Mouse (Mus musculus) mesoderm, embryonic 11.5 days (tissue): ENCODE measurements around the gene Smg1.
A peak's percentile ranks its signal among the peaks of the same experiment; 100 is the strongest.
"Not testable (repeated sequence)": the region's sequence is repeated elsewhere in the genome, so short reads cannot be mapped to it uniquely, and the experiment has no call there.

ENCODE experiments used
- DNase-seq: peaks from one replicate; pipeline ENCODE4 v3.0.0-alpha.2; 2012; ENCODE audit warnings: low read depth, low spot score

The Smg1 gene

GRCm38 (mm10) chr7:118249563-118249962 lies 6.1 kb upstream of the Smg1 start:
- DNase-seq: no peak

- DNase-seq: no peak
Measured at GRCm38 (mm10) chr7:118248069-118248468, 4.6 kb upstream of the Smg1 start.

- no peak for DNase-seq
Measured at GRCm38 (mm10) chr7:118245260-118245659, 1.8 kb upstream of the Smg1 start.

- DNase-seq: peak; percentile 55
Measured at GRCm38 (mm10) chr7:118242911-118243412, 508 bp downstream of the Smg1 start.

DNA sequence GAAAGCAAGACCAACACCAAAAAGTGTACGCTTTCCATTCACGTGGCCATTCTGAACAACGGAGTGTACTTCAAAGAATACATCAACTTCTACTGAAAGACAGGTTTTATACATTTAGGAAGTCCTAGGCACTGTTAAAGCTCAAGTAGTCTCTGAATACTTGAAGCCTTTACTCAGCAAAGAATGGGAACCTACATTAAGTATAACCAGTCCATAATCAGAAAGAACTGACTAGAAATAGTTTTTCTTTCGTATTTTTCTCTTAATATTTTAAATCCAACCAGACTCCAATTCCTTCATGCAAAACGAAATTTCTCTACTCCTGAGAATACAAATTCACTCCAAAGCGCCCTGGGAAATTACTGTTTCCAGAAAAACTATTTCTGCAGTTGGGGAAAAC lies 1.2 kb downstream of the Smg1 start:
- no peak for DNase-seq

DNA sequence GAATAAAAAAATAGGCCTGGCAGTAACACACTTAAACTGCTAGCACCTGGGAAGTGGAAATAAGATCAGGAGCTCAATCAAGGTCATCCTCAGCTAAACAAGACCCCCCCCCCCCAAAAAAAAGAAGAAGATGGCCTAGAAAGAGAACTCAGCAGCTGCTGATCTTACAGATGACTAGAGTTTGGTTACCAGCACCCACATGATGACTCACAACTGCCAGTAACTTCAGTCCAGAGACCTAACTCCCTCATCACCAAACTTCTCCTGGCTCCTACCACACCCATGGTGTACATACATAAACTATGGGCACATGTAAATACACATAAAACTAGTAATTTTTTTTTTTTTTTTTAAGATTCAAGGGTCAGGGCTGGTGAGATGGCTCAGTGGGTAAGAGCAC lies 3.1 kb downstream of the Smg1 start:
- DNase-seq: no peak

GRCm38 (mm10) chr7:118239996-118240395 lies 3.5 kb downstream of the Smg1 start:
- no peak for DNase-seq

DNA sequence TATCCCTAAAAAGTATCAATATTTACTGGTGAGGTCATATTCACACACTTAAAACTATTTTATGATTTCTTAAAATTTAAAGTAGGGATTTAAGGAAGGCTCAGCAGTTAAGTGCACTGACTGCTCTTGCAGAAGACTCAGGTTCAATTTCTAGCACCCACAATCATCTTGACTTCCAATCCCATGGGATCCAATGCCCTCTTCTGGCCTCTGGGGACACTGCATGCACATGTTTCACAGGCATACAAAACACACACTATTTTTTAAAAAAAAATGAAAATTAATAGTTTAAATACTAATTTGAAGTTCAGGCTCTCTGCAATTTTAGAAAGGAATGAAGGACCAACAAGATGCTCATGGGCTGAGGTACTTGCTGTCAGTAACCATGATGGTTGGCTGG lies 6.5 kb downstream of the Smg1 start:
- DNase-seq: no peak

GRCm38 (mm10) chr7:118234236-118234635 lies 9.2 kb downstream of the Smg1 start:
- no peak for DNase-seq

- no peak for DNase-seq
Measured at GRCm38 (mm10) chr7:118232613-118233012, 10.9 kb downstream of the Smg1 start.

DNA sequence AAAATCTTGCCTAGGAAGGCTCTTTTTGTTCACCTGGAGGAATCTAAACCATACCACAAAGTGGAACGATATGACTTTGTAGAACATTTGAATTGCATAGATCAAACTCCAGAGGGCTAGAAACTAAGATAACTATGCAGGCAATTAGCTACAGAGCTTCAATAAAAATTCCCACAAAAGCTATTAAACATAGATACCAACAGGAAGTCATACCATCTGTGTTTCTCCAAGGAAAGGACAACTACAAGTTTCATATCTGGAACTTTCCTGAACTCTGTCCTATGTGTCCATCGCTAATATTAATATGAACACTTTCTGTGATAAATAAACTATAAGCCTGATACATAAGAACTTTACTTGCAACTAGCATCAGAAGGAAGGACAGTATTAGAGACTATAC lies 23.7 kb downstream of the Smg1 start:
- DNase-seq: no peak

DNA sequence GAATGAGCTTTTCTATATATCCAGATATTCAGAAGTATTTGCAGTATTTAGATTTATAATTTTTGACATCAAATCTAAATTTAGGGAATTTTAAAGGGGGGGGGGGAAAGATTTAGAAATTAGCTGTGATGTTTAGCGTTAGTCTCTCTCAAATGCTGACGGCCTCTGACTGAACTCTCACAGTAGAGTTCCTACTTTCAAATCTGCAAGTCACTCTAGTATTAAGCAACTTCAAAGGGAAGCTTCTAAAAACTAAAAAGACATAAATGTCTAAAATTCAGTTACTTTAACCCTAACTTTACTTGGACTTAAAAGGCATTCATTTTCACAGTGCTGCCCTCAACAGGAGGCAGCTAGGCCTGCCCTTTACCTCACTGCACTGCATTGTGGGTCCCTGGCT lies 37.1 kb downstream of the Smg1 start:
- DNase-seq: no peak

DNA sequence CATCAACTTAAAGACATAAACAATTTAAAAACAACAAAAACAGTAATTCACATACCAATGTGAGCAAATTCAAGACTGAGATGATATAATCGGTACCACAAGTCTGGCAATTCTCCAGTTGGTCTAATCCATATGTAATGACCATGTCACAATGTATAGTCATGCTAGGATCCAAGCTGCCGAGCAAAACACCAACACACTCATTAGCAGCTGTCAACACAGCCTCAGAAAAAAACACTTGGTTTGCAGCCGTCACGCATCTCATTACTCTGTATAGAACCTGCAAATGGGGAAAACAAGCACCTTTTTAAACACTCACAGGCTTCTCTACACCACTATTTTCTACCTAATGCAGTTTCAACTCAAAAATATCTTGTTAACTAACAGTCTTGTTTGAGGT lies 47.7 kb downstream of the Smg1 start:
- DNase-seq: no peak

DNA sequence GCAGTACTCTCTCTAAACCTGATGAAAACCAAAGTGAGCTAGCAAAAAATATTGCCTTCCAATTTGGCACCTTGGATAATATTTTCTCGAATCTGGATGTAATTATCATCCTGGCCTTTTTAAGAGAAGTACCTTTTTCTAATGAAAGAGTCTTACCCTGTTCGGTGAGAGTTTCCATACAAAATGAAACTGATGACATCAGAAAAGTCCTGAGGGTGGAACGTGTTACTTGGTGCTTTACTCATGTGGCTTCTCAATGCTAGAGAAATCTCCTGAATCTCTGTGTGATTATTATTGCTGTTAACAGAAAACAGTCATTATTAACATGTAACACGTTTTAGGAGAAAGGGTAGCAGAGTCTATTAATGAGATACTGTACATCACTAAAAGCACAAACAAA lies 57.6 kb downstream of the Smg1 start:
- no peak for DNase-seq

DNA sequence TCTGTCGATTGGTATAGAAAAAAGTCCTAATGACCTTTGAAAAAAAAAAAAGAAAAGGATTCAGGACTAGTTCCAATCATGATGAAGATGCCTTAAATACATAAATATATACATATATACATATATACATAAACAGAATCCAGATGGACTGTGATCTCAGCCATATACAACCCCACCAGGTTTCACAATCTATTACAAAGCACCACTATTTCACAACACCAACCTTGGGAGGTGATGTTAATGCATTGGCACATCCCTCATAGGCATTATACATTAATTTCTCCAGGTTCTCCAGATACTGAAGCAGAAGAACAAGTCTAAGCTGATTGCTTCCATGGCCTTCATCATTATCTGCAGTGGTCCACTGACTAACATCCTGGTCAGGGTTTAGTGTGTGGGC lies 58.9 kb downstream of the Smg1 start:
- no peak for DNase-seq

GRCm38 (mm10) chr7:118181123-118181522 lies 62.3 kb downstream of the Smg1 start:
- no peak for DNase-seq

- no peak for DNase-seq
Measured at GRCm38 (mm10) chr7:118179782-118180181, 63.7 kb downstream of the Smg1 start.

GRCm38 (mm10) chr7:118175821-118176355 lies 67.6 kb downstream of the Smg1 start:
- DNase-seq: no peak

GRCm38 (mm10) chr7:118170125-118170524 lies 73.3 kb downstream of the Smg1 start:
- not testable (repeated sequence) for DNase-seq

- no peak for DNase-seq
Measured at GRCm38 (mm10) chr7:118163006-118163405, 80.5 kb downstream of the Smg1 start.

GRCm38 (mm10) chr7:118160121-118160520 lies 83.3 kb downstream of the Smg1 start:
- DNase-seq: no peak

DNA sequence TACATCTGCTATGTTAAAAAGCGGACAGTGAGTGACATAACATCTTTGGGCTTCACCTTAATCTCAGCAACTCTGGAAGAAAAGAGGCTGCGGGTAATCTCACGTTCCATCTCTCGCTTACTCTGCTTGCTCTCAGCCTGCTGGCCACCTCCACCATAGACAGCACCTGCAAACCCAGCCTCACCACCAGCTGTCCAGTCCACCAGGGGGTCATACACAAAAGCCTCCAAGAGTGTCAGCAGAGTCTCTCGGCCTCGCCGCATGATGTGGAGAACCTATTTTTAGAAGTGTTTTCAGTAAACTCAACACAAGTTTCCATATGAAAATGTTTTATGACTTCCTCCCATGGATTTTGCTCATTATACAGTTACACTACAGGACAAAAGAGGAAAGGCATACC lies 87.0 kb downstream of the Smg1 start:
- DNase-seq: no peak

DNA sequence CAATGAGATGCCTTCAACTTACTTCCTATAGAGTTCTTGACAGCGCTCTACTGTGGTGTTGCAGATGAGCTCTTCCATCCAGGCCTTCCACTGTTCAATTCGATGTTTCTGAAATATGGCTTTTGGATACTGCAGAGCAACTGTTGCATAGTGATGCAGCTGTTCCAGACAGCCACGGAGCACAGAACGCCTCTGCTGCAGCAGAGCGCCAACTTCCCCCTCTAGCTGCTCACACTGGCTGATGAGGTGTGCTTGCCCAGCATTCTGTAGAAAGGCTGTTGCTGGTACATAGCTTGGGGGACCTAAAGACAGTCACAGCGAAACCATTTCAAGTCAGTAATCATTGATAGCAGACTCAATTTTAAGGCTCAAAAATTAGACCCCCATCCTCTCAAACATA lies 89.3 kb downstream of the Smg1 start:
- no peak for DNase-seq

GRCm38 (mm10) chr7:118143602-118144001 lies 99.9 kb downstream of the Smg1 start:
- DNase-seq: no peak
